Mouse (Mus musculus): ENCODE measurements at regions not wholly inside any gene's neighbourhood (a gene's known extent, or its start where the extent isn't known, plus 50 kb on each side); places are given as distances from the start of the nearest gene placed in this dataset.

DNA sequence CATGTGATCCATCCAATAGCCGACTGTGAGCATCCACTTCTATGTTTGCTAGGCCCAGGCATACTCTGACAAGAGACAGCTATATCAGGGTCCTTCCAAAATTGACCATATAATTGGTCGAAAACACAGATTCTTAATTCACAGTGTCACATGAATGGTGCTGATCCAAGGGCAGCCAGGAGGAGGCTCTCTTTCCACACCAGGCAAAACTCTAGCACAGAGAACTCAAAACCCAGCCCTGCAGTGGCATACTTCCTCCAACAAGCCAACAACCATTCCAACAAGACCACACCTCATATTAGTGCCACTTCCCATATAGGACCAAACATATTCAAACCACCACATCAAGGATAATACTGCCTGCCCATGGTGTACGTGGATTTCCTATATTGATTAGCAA lies 68.1 kb upstream of the Tas2r118 start:
- Histone ChIP-seq H3K4me2 (no peak overlapping the region), H3K9me3 (ENCODE audit: low read depth, low read length) (no peaks in the 10 kb centered on the region), H3K4me1 (ENCODE audit: insufficient read depth) (no peaks in the 10 kb centered on the region), H3K27ac (ENCODE audit: low read depth) (no peak overlapping the region), H3K36me3 (ENCODE audit: insufficient read depth) (no peaks in the 10 kb centered on the region), H3K4me3 (ENCODE audit: low read depth, low read length) (no peak overlapping the region), H3K9ac (no peak overlapping the region), H3K27me3 (ENCODE audit: insufficient read depth, low read length) (no peaks in the 10 kb centered on the region)
- 75% methylated on average over 3 of the region's 3 CpGs for WGBS
- no peak for ATAC-seq (ENCODE audit: insufficient read depth)
- TF ChIP-seq CTCF (IDR thresholded peaks at IDR 0.05; ENCODE audit: low read depth): no peak
- no peak for DNase-seq

DNA sequence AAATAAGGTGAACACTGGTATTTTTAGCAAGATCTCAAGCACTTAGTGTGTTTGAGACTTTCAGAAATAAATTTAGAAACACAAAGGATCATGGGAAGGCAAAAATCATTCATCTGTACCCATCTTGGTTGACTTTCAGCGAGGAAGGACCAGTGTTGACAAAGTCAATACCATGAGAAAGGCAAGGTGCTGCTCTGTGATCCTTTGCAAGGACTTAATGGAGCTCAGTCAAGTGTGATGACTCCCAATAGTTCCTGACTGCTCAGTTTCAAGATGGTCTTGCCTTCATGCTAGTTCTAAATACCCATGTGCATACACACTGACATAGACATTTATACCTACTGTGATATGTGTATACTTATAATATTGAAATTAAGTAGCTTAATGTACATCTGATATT lies 56.5 kb upstream of the Tas2r118 start:
- H3K27ac ChIP-seq (ENCODE audit: low read depth): no peak overlapping the region
- DNase-seq (no peak), ATAC-seq (ENCODE audit: insufficient read depth) (no peak)
- no peak overlapping the region for H3K4me2 ChIP-seq
- no peak overlapping the region for H3K9ac ChIP-seq
- H3K4me3 ChIP-seq (ENCODE audit: low read depth, low read length): no peak overlapping the region
- TF ChIP-seq CTCF (IDR thresholded peaks at IDR 0.05; ENCODE audit: low read depth): no peak
- no peaks in the 10 kb centered on the region for H3K36me3 ChIP-seq (ENCODE audit: insufficient read depth)
- H3K9me3 ChIP-seq (ENCODE audit: low read depth, low read length): no peaks in the 10 kb centered on the region
- WGBS: 56% methylated on average over 1 of the region's 1 CpGs
- no peaks in the 10 kb centered on the region for H3K27me3 ChIP-seq (ENCODE audit: insufficient read depth, low read length)
- H3K4me1 ChIP-seq (ENCODE audit: insufficient read depth): no peaks in the 10 kb centered on the region

DNA sequence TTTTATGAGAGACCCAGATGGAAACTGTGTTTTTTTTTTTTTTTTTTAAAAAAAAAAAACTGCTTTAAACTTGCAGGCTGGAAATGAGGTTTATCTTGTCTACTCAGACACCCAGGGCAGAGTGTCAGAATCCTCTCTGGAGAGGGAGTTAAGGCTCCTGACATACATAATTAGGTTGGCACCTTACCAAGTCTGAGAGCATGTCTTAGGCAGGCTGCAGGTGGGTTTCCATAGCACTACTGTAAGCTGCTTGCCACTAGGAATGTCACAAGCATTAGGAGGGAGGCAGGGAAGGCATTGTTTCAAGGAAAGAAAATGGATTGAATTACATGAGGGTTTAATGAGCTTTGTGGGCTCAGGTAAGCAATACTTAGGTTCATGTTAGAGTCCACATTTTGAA lies 55.9 kb upstream of the Tas2r118 start:
- no peaks in the 10 kb centered on the region for H3K36me3 ChIP-seq (ENCODE audit: insufficient read depth)
- H3K9ac ChIP-seq: no peak overlapping the region
- ATAC-seq (ENCODE audit: insufficient read depth) (no peak), DNase-seq (peak; percentile 5)
- TF ChIP-seq CTCF (IDR thresholded peaks at IDR 0.05; ENCODE audit: low read depth): no peak
- H3K4me2 ChIP-seq: no peak overlapping the region
- no peak overlapping the region for H3K4me3 ChIP-seq (ENCODE audit: low read depth, low read length)
- no peaks in the 10 kb centered on the region for H3K9me3 ChIP-seq (ENCODE audit: low read depth, low read length)
- H3K27me3 ChIP-seq (ENCODE audit: insufficient read depth, low read length): no peaks in the 10 kb centered on the region
- H3K4me1 ChIP-seq (ENCODE audit: insufficient read depth): no peaks in the 10 kb centered on the region
- H3K27ac ChIP-seq (ENCODE audit: low read depth): no peak overlapping the region
